Mouse (Mus musculus) brain, embryonic 14.5 days (tissue): ENCODE data around the gene Kidins220.

Source experiments
- CTCF ChIP-seq: fragments of 200-500 bp; IDR thresholded peaks from 2 replicates; pipeline ENCODE4 v1.5.1; 2012; ENCODE audit warnings: inconsistent platforms, mild to moderate bottlenecking, moderate library complexity, borderline replicate concordance; ENCODE audit not compliant: insufficient read depth, insufficient read length; ENCODE audit errors: extremely low read depth
- POLR2A ChIP-seq: fragments of 200-500 bp; IDR thresholded peaks from 2 replicates; pipeline ENCODE4 v1.6.1; 2012; ENCODE audit warnings: mild to moderate bottlenecking, inconsistent platforms, borderline replicate concordance; ENCODE audit not compliant: poor library complexity, insufficient read depth, insufficient read length, severe bottlenecking; ENCODE audit errors: extremely low read depth

DNA sequence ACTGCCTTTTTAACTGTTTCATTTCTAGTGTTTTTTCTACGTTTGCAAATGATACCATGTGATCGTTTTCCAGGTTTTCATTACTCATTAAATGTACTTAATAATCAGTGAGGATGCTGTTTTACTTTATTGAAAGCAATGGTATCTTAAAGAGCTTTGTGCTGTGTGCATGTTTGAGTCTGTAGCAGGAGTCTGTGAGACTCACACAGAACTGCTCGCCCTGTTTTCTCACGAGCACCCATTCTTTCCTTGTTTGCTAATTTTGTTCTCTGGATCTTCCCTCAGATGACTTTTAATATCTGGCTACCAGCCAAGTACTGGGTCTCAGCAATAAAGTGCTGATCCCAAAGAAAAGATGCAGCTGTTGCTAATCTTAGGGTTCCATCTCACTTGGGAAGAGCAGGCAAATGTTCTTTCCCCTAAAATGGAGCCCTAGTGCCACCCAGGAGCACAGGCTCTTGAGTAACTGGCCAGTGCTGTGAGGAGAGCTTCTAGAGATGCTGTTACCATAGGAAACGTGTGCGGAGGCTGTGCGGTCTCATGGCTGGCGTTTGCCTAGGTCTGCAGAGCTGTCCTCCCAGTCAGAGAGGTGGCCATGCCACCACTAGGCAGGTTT is 59.7 kb downstream of the Kidins220 start:
- TF ChIP-seq POLR2A = no peak
- TF ChIP-seq CTCF = no peak
